Mouse (Mus musculus) E14TG2a.4 (cell line): Measurements from ENCODE around the gene Tspan12.

ENCODE experiments used
- CTCF ChIP-seq: conservative IDR thresholded peaks from 2 replicates; pipeline ENCODE4 v1.5.1; 2014; ENCODE audit warnings: low read length
- NANOG ChIP-seq: IDR thresholded peaks from 2 replicates; pipeline ENCODE4 v1.6.1; 2014; ENCODE audit warnings: borderline replicate concordance, low read length, mixed read lengths
- POU5F1 ChIP-seq: IDR thresholded peaks from 2 replicates; pipeline ENCODE4 v1.6.1; 2014; ENCODE audit warnings: low read length, borderline replicate concordance

- TF ChIP-seq CTCF (no peak), NANOG (no peak), POU5F1 (no peak)
These were observed 64.6 kb downstream of the Tspan12 start for GRCm38 (mm10) chr6:21787757-21788156.
